Mouse (Mus musculus) kidney, embryonic 14.5 days (tissue): ENCODE data around the gene Cbfa2t2. TPM values are rescaled to one million over a fixed set of nuclear protein-coding genes. Genes with fewer than 3 reads are reported as not detected.

Source experiments
- ATAC-seq: fragments of 200-750 bp; cut with Nextera tagmentation; 2 replicates; pipeline ENCODE4 v1.8.0; 2017; ENCODE audit warnings: moderate number of reproducible peaks, mild to moderate bottlenecking, moderate TSS enrichment, moderate library complexity; ENCODE audit not compliant: low FRiP score, low TSS enrichment
- H3K27ac ChIP-seq: fragments of 300-500 bp; sonication (generic); 2 replicates; pipeline ENCODE4 v1.5.1; 2014; ENCODE audit warnings: low read depth, mild to moderate bottlenecking, low read length, moderate library complexity, mixed read lengths
- H3K27me3 ChIP-seq: fragments of 300-500 bp; sonication (generic); 2 replicates; pipeline ENCODE4 v1.6.1; 2014; ENCODE audit warnings: mild to moderate bottlenecking, low read length; ENCODE audit not compliant: control insufficient read depth, insufficient read depth
- H3K36me3 ChIP-seq: fragments of 300-500 bp; sonication (generic); 2 replicates; pipeline ENCODE4 v1.6.1; 2014; ENCODE audit warnings: low read length, mixed read lengths; ENCODE audit not compliant: control insufficient read depth, insufficient read depth
- H3K4me1 ChIP-seq: fragments of 300-500 bp; sonication (generic); 2 replicates; pipeline ENCODE4 v1.6.1; 2014; ENCODE audit warnings: low read length, mixed read lengths; ENCODE audit not compliant: control insufficient read depth, insufficient read depth
- H3K4me2 ChIP-seq: fragments of 300-500 bp; sonication (generic); replicated peaks from 2 replicates; pipeline ENCODE4 v1.6.1; 2014; ENCODE audit warnings: low read depth, mild to moderate bottlenecking, low read length
- H3K4me3 ChIP-seq: fragments of 300-500 bp; sonication (generic); 2 replicates; pipeline ENCODE4 v1.5.1; 2014; ENCODE audit warnings: mild to moderate bottlenecking, low read length
- H3K9ac ChIP-seq: fragments of 300-500 bp; sonication (generic); 2 replicates; pipeline ENCODE4 v1.6.1; 2014; ENCODE audit warnings: low read depth, mild to moderate bottlenecking, low read length, moderate library complexity
- H3K9me3 ChIP-seq: fragments of 300-500 bp; sonication (generic); 2 replicates; pipeline ENCODE4 v1.6.1; 2016; ENCODE audit warnings: low read length; ENCODE audit not compliant: control insufficient read depth
- WGBS: fragments of 180-500 bp; shearing (Covaris S2); extraction: QIAGEN DNeasy Blood & Tissue Kit; methylation state at CpG from one replicate; pipeline ENCODE4 v1.1.7; 2014; 5-methylcytosine and 5-hydroxymethylcytosine counted together
- polyA plus RNA-seq: library from polyadenylated mRNA; unstranded; fragments of >200 nt; fragmentation: Nextera tagmentation; extraction: Ambion mirVana; gene quantifications from 2 replicates; pipeline ENCODE4 v1.2.1, GENCODE M21; 2014

The Cbfa2t2 gene
- polyA plus RNA-seq, 1 experiment from 2014 or later = 44.4 TPM

GRCm38 (mm10) chr2:154549127-154549885, 113.0 kb downstream of the Cbfa2t2 start:
- no peaks in the 10 kb centered on the region for H3K9me3 ChIP-seq
- H3K27ac ChIP-seq = no peak overlapping the region
- H3K27me3 ChIP-seq = peaks cover 32% of the 10 kb centered on the region
- peak overlapping the region; percentile 42 for H3K4me3 ChIP-seq
- peak overlapping the region; percentile 42; the same call in 1 of the 2 replicates for H3K9ac ChIP-seq
- H3K36me3 ChIP-seq = no peaks in the 10 kb centered on the region
- peak overlapping the region; percentile 92 for H3K4me2 ChIP-seq
- peaks cover 10% of the 10 kb centered on the region for H3K4me1 ChIP-seq
- ATAC-seq = peak; percentile 79; the same call in 1 of the 2 replicates
- WGBS = 3% methylated on average over 45 of the region's 48 CpGs

- H3K9me3 ChIP-seq = no peaks in the 10 kb centered on the region
- no peak overlapping the region for H3K9ac ChIP-seq
- H3K4me1 ChIP-seq = peaks cover 10% of the 10 kb centered on the region
- ATAC-seq = no peak
- 16% methylated on average over 20 of the region's 20 CpGs for WGBS
- H3K4me2 ChIP-seq = peak overlapping the region; percentile 92
- H3K27me3 ChIP-seq = peaks cover 32% of the 10 kb centered on the region
- H3K4me3 ChIP-seq = peak overlapping the region; percentile 42
- H3K27ac ChIP-seq = no peak overlapping the region
- no peaks in the 10 kb centered on the region for H3K36me3 ChIP-seq
Measured at GRCm38 (mm10) chr2:154549886-154550189, 113.6 kb downstream of the Cbfa2t2 start.

GRCm38 (mm10) chr2:154550937-154551336, 114.7 kb downstream of the Cbfa2t2 start:
- H3K27ac ChIP-seq = no peak overlapping the region
- no peak overlapping the region for H3K4me3 ChIP-seq
- no peaks in the 10 kb centered on the region for H3K36me3 ChIP-seq
- H3K9me3 ChIP-seq = no peaks in the 10 kb centered on the region
- no peak overlapping the region for H3K4me2 ChIP-seq
- peaks cover 10% of the 10 kb centered on the region for H3K4me1 ChIP-seq
- peaks cover 32% of the 10 kb centered on the region for H3K27me3 ChIP-seq
- WGBS = 82% methylated on average over 2 of the region's 2 CpGs
- no peak for ATAC-seq
- H3K9ac ChIP-seq = no peak overlapping the region

- Histone ChIP-seq H3K4me3 (peak within 1 kb of the TSS; percentile 12; the same call in 1 of the 2 replicates), H3K9me3 (no peaks in the 10 kb centered on the region), H3K36me3 (no peaks in the 10 kb centered on the region), H3K9ac (no peak within 1 kb of the TSS), H3K4me1 (peaks cover 10% of the 10 kb centered on the region), H3K27me3 (peaks cover 32% of the 10 kb centered on the region), H3K27ac (no peak within 1 kb of the TSS), H3K4me2 (peak within 1 kb of the TSS; percentile 27)
- ATAC-seq = no peak
- 76% methylated on average over 4 of the region's 4 CpGs for WGBS
Measured at GRCm38 (mm10) chr2:154551476-154551875, 115.2 kb downstream of the Cbfa2t2 start, which contains the start of gene Actl10. Gene Actl10, plus strand, starts transcription at chr2:154551776.

- WGBS = 31% methylated on average over 21 of the region's 21 CpGs
- H3K27me3 ChIP-seq = peaks cover 32% of the 10 kb centered on the region
- ATAC-seq = peak; percentile 26; the same call in 1 of the 2 replicates
- H3K4me2 ChIP-seq = peak overlapping the region; percentile 27
- peaks cover 10% of the 10 kb centered on the region for H3K4me1 ChIP-seq
- no peaks in the 10 kb centered on the region for H3K36me3 ChIP-seq
- H3K4me3 ChIP-seq = peak overlapping the region; percentile 12; the same call in 1 of the 2 replicates
- H3K27ac ChIP-seq = no peak overlapping the region
- no peak overlapping the region for H3K9ac ChIP-seq
- no peaks in the 10 kb centered on the region for H3K9me3 ChIP-seq
Measured at GRCm38 (mm10) chr2:154551927-154552326, 115.6 kb downstream of the Cbfa2t2 start.

- Histone ChIP-seq H3K4me2 (peak overlapping the region; percentile 27), H3K9me3 (no peaks in the 10 kb centered on the region), H3K4me3 (peak overlapping the region; percentile 12; the same call in 1 of the 2 replicates), H3K9ac (no peak overlapping the region), H3K4me1 (peaks cover 10% of the 10 kb centered on the region), H3K27me3 (peaks cover 32% of the 10 kb centered on the region), H3K36me3 (no peaks in the 10 kb centered on the region), H3K27ac (no peak overlapping the region)
- ATAC-seq = peak; percentile 16; the same call in 1 of the 2 replicates
- 32% methylated on average over 27 of the region's 27 CpGs for WGBS
Measured at GRCm38 (mm10) chr2:154552424-154552907, 116.2 kb downstream of the Cbfa2t2 start.

GRCm38 (mm10) chr2:154555235-154555634, 119.0 kb downstream of the Cbfa2t2 start:
- no peak for ATAC-seq
- no peak overlapping the region for H3K27ac ChIP-seq
- no peak overlapping the region for H3K9ac ChIP-seq
- peaks cover 26% of the 10 kb centered on the region for H3K27me3 ChIP-seq
- H3K36me3 ChIP-seq = no peaks in the 10 kb centered on the region
- H3K4me2 ChIP-seq = no peak overlapping the region
- no peak overlapping the region for H3K4me3 ChIP-seq
- 91% methylated on average over 6 of the region's 6 CpGs for WGBS
- H3K4me1 ChIP-seq = peaks cover 6% of the 10 kb centered on the region; the same call in 1 of the 2 replicates
- no peaks in the 10 kb centered on the region for H3K9me3 ChIP-seq

- Histone ChIP-seq H3K9me3 (no peaks in the 10 kb centered on the region), H3K4me3 (no peak overlapping the region), H3K4me2 (no peak overlapping the region), H3K27ac (no peak overlapping the region), H3K9ac (no peak overlapping the region; the same call in 1 of the 2 replicates), H3K36me3 (peaks cover 17% of the 10 kb centered on the region), H3K27me3 (peaks cover 6% of the 10 kb centered on the region; the same call in 1 of the 2 replicates), H3K4me1 (peaks cover 6% of the 10 kb centered on the region; the same call in 1 of the 2 replicates)
- no peak for ATAC-seq
- 49% methylated on average over 5 of the region's 5 CpGs for WGBS
Measured at GRCm38 (mm10) chr2:154557184-154557832, 121.0 kb downstream of the Cbfa2t2 start.
